Mouse (Mus musculus) CH12.LX (cell line): ENCODE results near the gene Spice1. TPM values are rescaled to one million over a fixed set of nuclear protein-coding genes. Genes with fewer than 3 reads are reported as not detected.

Experiments used
- DNase-seq: peaks from one replicate; pipeline ENCODE4 v3.0.0-alpha.2; 2013; ENCODE audit errors: extremely low read depth
- H3K27ac ChIP-seq: 2 replicates; pipeline ENCODE4 v1.5.1; 2012; ENCODE audit warnings: low read depth, mild to moderate bottlenecking, control low read depth, moderate library complexity; ENCODE audit not compliant: insufficient read depth
- H3K27me3 ChIP-seq: replicated peaks from 2 replicates; pipeline ENCODE3; 2012; ENCODE audit warnings: inconsistent platforms
- H3K36me3 ChIP-seq, 2 experiments: replicated peaks in 1 of 2; 2 replicates each; pipeline versions ENCODE3 to v1.6.1; 2012; ENCODE audit warnings: inconsistent platforms in 1 of 2, low read length in 1 of 2, mild to moderate bottlenecking in 1 of 2, mixed read lengths in 1 of 2, moderate library complexity in 1 of 2; ENCODE audit not compliant: control insufficient read depth in 1 of 2, insufficient read depth in 1 of 2
- H3K4me1 ChIP-seq, 2 experiments: 2 replicates each; pipeline ENCODE4 v1.6.1; 2012; ENCODE audit warnings: inconsistent platforms in 1 of 2, moderate library complexity in 1 of 2; ENCODE audit not compliant: insufficient read depth in 2 of 2, control insufficient read depth in 1 of 2
- H3K4me2 ChIP-seq: 2 replicates; pipeline ENCODE4 v1.6.1; 2012; ENCODE audit warnings: low read depth, mild to moderate bottlenecking, control low read depth; ENCODE audit not compliant: poor library complexity, insufficient read depth, severe bottlenecking
- H3K4me3 ChIP-seq, 3 experiments: fragments of 150-350 bp in 1 of 3; sonication (generic) in 1 of 3; replicated peaks in 1 of 3; 2 replicates each; pipeline versions ENCODE3 to v1.5.1; 2011 to 2012; ENCODE audit warnings: low read depth in 2 of 3, low read length in 2 of 3, mild to moderate bottlenecking in 2 of 3, moderate library complexity in 2 of 3, control low read depth in 1 of 3, improper control_type of control experiment in 1 of 3, inconsistent platforms in 1 of 3, mixed read lengths in 1 of 3; ENCODE audit not compliant: poor library complexity in 1 of 3
- H3K79me2 ChIP-seq: replicated peaks from 2 replicates; pipeline ENCODE4 v1.6.1; 2012; ENCODE audit warnings: mild to moderate bottlenecking, moderate library complexity; ENCODE audit not compliant: control insufficient read depth, poor library complexity, insufficient read depth, severe bottlenecking; ENCODE audit errors: extremely low read depth
- H3K9ac ChIP-seq: 2 replicates; pipeline ENCODE4 v1.6.1; 2012; ENCODE audit warnings: low read depth, mild to moderate bottlenecking, control low read depth, moderate library complexity; ENCODE audit not compliant: insufficient read depth
- H3K9me3 ChIP-seq: replicated peaks from 2 replicates; pipeline ENCODE3; 2012; ENCODE audit warnings: low read length, inconsistent platforms, mixed read lengths
- BHLHE40 ChIP-seq: IDR thresholded peaks from 2 replicates; pipeline ENCODE4 v1.6.1; 2011; ENCODE audit warnings: mild to moderate bottlenecking, low read depth, low read length, improper control_type of control experiment
- CHD2 ChIP-seq: IDR thresholded peaks from 2 replicates; pipeline ENCODE4 v1.6.1; 2011; ENCODE audit warnings: low read length, improper control_type of control experiment
- E2F4 ChIP-seq: IDR thresholded peaks from 2 replicates; pipeline ENCODE4 v1.6.1; 2011; ENCODE audit warnings: low read depth, low read length, improper control_type of control experiment; ENCODE audit not compliant: insufficient replicate concordance
- GABPA ChIP-seq: IDR thresholded peaks from 2 replicates; pipeline ENCODE4 v1.6.1; 2012; ENCODE audit warnings: low read depth, low read length, improper control_type of control experiment, inconsistent platforms; ENCODE audit not compliant: insufficient replicate concordance
- HCFC1 ChIP-seq: IDR thresholded peaks from 2 replicates; pipeline ENCODE4 v1.6.1; 2012; ENCODE audit warnings: low read depth, mild to moderate bottlenecking, inconsistent platforms, low read length, improper control_type of control experiment
- IRF4 ChIP-seq: IDR thresholded peaks from 2 replicates; pipeline ENCODE4 v1.6.1; 2014; ENCODE audit warnings: low read depth, mild to moderate bottlenecking, inconsistent platforms, low read length, improper control_type of control experiment
- MYC ChIP-seq: IDR thresholded peaks from 2 replicates; pipeline ENCODE4 v1.6.1; 2011; ENCODE audit warnings: low read depth, mild to moderate bottlenecking, improper control_type of control experiment, low read length
- NELFE ChIP-seq: IDR thresholded peaks from 2 replicates; pipeline ENCODE4 v1.6.1; 2011; ENCODE audit warnings: low read depth, low read length, improper control_type of control experiment
- PAX5 ChIP-seq: IDR thresholded peaks from 2 replicates; pipeline ENCODE4 v1.6.1; 2012; ENCODE audit warnings: low read length, inconsistent platforms, mixed read lengths
- RAD21 ChIP-seq: IDR thresholded peaks from 2 replicates; pipeline ENCODE4 v1.6.1; 2011; ENCODE audit warnings: low read depth, mild to moderate bottlenecking, low read length, improper control_type of control experiment, moderate library complexity
- RCOR1 ChIP-seq: conservative IDR thresholded peaks from 2 replicates; pipeline ENCODE4 v1.6.1; 2012; ENCODE audit warnings: low read depth, mild to moderate bottlenecking, inconsistent platforms, low read length, improper control_type of control experiment
- SIN3A ChIP-seq: IDR thresholded peaks from 2 replicates; pipeline ENCODE4 v1.6.1; 2012; ENCODE audit warnings: low read length, improper control_type of control experiment, inconsistent platforms
- TBP ChIP-seq: conservative IDR thresholded peaks from 2 replicates; pipeline ENCODE4 v1.6.1; 2011; ENCODE audit warnings: low read depth, low read length, improper control_type of control experiment
- TCF12 ChIP-seq: IDR thresholded peaks from 2 replicates; pipeline ENCODE4 v1.6.1; 2014; ENCODE audit warnings: low read depth, mild to moderate bottlenecking, inconsistent platforms, low read length, improper control_type of control experiment
- USF1 ChIP-seq: IDR thresholded peaks from 2 replicates; pipeline ENCODE4 v1.6.1; 2014; ENCODE audit warnings: low read depth, mild to moderate bottlenecking, inconsistent platforms, low read length, improper control_type of control experiment
- USF2 ChIP-seq: conservative IDR thresholded peaks from 2 replicates; pipeline ENCODE4 v1.6.1; 2011; ENCODE audit warnings: low read depth, low read length, improper control_type of control experiment
- ZMIZ1 ChIP-seq: IDR thresholded peaks from 2 replicates; pipeline ENCODE4 v1.6.1; 2012; ENCODE audit warnings: low read depth, mild to moderate bottlenecking, inconsistent platforms, low read length, improper control_type of control experiment
- ZNF384 ChIP-seq: IDR thresholded peaks from 2 replicates; pipeline ENCODE4 v1.6.1; 2012; ENCODE audit warnings: low read depth, low read length, improper control_type of control experiment, inconsistent platforms
- dilution Hi-C: fragments of 300-500 bp; cut with MboI; formaldehyde crosslinking; loops from 2 replicates; pipeline ENCODE4 v1.14.3; 2020; ENCODE audit warnings: low sequenced_read_pairs; ENCODE audit not compliant: extremely low pct_unique_long_range_greater_than_20kb, extremely low pct_ligation_motif_present
- in situ Hi-C: fragments of 300-500 bp; cut with MboI; formaldehyde crosslinking; loops from 3 replicates; pipeline ENCODE4 v1.14.3; 2019; ENCODE audit warnings: low sequenced_read_pairs, low pct_ligation_motif_present, low pct_unique_long_range_greater_than_20kb, mixed read lengths
- polyA plus RNA-seq: library from polyadenylated mRNA; unstranded; fragments of >175 nt; gene quantifications from 2 replicates; pipeline ENCODE4 v1.2.1, GENCODE M21; 2012; ENCODE audit warnings: low read depth; ENCODE audit not compliant: insufficient read length
- total RNA-seq, 2 experiments: library from RNA; depleted of rRNA; stranded (reverse); fragments of 300-350 nt in 1 of 2; fragments of >200 nt in 1 of 2; gene quantifications; 2 replicates each; pipeline ENCODE4 v1.2.3; 2012 to 2014

The Spice1 gene
- total and polyA plus RNA-seq, 3 experiments: 12.1 to 19.6 (median 15.7) TPM

DNA sequence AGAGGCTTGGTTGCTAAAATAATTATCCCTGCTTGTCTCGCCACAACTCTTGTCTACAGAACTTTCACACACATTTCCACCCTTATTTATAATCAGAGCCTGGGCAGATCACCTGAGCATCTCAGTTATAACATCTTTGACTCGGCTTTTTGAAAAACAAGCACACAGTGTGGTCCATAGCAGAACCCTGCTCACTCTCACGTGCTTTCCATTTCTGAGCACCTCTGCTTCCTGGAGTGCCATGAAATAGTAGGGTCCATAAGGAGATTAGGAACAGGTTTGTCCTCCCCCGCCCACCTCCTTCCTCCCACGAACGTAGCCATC is 15.3 kb upstream of the Spice1 start:
- dilution Hi-C loops (no loop called here), in situ Hi-C loops (no loop called here)
- Histone ChIP-seq H3K27ac (no peak overlapping the region), H3K9ac (no peak overlapping the region), H3K79me2 (no peaks in the 10 kb centered on the region), H3K4me3 (no peak overlapping the region), H3K36me3 (no peaks in the 10 kb centered on the region), H3K4me1 (peaks cover 3 to 5% of the 10 kb centered on the region in 2 experiments; a peak in 1 of 4 replicates), H3K9me3 (peaks cover 9% of the 10 kb centered on the region), H3K27me3 (no peaks in the 10 kb centered on the region), H3K4me2 (no peak overlapping the region)
- no peak for DNase-seq
- TF ChIP-seq TCF12: no peak
- no peak for TF ChIP-seq E2F4
- TF ChIP-seq USF2: no peak
- no peak for TF ChIP-seq SIN3A
- no peak for TF ChIP-seq CHD2
- no peak for TF ChIP-seq GABPA
- TF ChIP-seq HCFC1: no peak
- no peak for TF ChIP-seq RAD21
- no peak for TF ChIP-seq BHLHE40

DNA sequence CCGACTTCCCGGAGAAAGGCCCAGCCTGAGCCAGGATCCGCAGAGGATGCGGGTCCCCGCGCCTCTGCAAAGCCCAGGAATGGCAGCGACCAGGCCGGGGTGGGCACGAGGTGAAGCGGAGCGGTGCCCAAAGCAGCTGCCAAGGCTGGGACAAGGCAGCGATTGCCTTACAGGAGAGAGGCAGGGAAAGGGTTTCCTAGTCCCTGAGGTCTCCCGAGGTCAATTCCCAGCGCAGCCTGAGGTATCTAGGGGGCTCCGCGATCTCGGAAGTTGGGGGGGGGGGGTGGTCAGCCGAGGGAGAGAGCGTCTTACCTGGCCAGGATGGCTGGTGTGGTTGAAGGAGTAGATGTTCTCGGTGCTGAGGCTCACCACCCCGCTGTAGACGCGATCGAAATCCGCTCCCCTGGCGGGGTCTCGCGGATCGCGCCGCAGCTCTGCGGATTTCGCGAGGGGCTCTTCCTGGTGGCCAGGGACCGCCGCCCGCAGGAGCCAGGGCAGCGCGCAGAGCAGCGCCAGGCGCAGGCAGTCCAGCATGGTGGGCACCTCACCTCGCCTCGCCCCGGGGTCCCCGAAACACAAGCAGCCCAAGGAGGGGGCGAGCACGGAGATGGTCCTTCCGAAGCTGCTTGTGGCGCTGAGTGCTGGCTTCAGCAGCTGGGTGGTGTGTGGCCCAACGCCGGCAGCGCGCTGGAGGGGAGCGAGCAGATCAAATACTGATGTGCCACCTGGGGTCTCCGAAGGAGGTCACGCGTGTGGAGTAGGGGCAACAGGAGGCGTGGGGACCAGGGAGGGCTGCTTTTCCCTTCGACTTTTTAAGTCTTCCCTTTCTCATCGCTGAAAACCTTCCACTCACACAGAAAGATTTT is 14.7 kb upstream of the Spice1 start:
- H3K27me3 ChIP-seq: no peaks in the 10 kb centered on the region
- DNase-seq: no peak
- 0 out of 2 replicates have a peak overlapping the region, but pooled peaks have one; percentile 14 for H3K4me2 ChIP-seq
- H3K79me2 ChIP-seq: no peaks in the 10 kb centered on the region
- no peak overlapping the region for H3K9ac ChIP-seq
- TF ChIP-seq ZNF384 (no peak), E2F4 (no peak), MYC (no peak), BHLHE40 (no peak), USF1 (no peak), NELFE (no peak), HCFC1 (no peak), IRF4 (no peak), ZMIZ1 (no peak), PAX5 (no peak), TBP (no peak), RCOR1 (no peak), CHD2 (no peak)
- H3K36me3 ChIP-seq: no peaks in the 10 kb centered on the region
- H3K4me3 ChIP-seq: no peak overlapping the region
- dilution Hi-C loops: no loop called here
- peaks cover 9% of the 10 kb centered on the region for H3K9me3 ChIP-seq
- peaks cover 3 to 5% of the 10 kb centered on the region in 2 experiments; a peak in 1 of 4 replicates for H3K4me1 ChIP-seq
- in situ Hi-C loops: no loop called here
- no peak overlapping the region for H3K27ac ChIP-seq
